Mouse (Mus musculus): ENCODE measurements around the gene Ahnak.
"Not testable (repeated sequence)": the region's sequence is repeated elsewhere in the genome, so short reads cannot be mapped to it uniquely, and the experiment has no call there.

The Ahnak gene

GRCm38 (mm10) chr19:9097441-9097840 lies 108.4 kb downstream of the Ahnak start:
- DNase-seq (ENCODE audit: low read depth, low spot score): no peak

DNA sequence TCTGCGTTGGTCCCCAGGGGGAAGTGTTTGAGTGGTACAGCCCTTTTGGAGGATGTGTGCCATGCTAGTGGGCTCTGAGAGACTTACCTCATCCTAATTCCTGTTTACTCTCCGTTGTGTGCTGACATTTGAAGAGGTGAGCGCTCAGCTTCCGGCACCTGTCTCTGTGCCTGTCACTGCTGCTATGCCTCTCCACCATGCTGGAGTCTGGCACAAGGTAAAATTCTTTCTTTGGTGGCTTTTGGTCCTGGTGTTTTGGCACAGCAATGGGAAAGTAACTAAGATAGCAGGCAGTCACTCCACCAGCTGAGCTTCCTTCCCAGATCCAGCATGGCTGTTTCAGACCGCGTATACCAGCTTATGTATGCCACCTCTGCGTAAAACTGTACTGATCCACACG lies 110.7 kb downstream of the Ahnak start:
- DNase-seq (ENCODE audit: low read depth, low spot score): no peak

GRCm38 (mm10) chr19:9100297-9101061 lies 111.4 kb downstream of the Ahnak start:
- DNase-seq (ENCODE audit: low read depth, low spot score): no peak

- no peak for DNase-seq (ENCODE audit: low read depth, low spot score)
Measured at GRCm38 (mm10) chr19:9101062-9101457, 112.0 kb downstream of the Ahnak start.

- DNase-seq (ENCODE audit: low read depth, low spot score): no peak
Measured at GRCm38 (mm10) chr19:9103986-9104385, 114.9 kb downstream of the Ahnak start.

GRCm38 (mm10) chr19:9105101-9105685 lies 116.1 kb downstream of the Ahnak start:
- DNase-seq (ENCODE audit: low read depth, low spot score): peak; percentile 82

DNA sequence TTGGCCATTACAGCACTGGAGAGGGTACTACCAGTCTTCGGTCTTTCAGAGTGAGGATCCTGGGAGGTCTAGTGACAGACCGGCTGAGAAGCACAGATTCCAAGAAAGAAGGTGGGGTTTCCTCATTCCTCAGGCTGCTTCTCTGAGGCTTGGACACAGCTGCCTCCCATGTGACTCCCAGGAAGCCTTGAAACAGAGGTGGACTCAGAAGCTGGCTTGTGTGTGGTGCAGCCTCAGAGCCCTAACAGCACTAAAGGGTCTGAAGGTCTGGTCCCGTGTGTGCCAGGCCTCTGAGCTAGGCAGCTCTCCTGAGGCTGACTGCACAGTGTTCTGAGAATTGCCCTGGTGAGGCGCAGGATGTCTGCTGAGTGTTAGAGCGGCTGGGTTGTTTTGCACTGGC lies 117.0 kb downstream of the Ahnak start:
- DNase-seq (ENCODE audit: low read depth, low spot score): peak; percentile 73

- peak; percentile 65 for DNase-seq (ENCODE audit: low read depth, low spot score)
Measured at GRCm38 (mm10) chr19:9106751-9107378, 117.8 kb downstream of the Ahnak start.

GRCm38 (mm10) chr19:9107379-9107755 lies 118.3 kb downstream of the Ahnak start:
- DNase-seq (ENCODE audit: low read depth, low spot score): no peak

DNA sequence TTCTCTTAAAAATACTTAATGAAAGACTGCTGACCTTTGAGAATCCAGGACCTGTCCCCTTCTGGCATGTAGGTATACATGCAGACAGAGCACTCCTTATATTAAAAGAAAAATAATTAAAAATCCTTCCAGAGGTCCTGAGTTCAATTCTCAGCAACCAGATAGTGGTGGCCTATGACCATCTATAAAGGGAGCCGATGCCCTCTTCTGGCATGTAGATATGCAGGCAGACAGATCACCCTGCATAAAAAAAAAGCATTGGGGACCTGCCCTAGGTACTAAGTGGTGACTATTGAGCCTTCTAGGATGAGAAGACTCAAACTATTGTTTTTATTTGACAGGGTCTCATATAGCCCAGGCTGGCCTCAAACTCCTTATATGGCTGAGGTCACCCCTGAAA lies 119.5 kb downstream of the Ahnak start:
- DNase-seq (ENCODE audit: low read depth, low spot score): no peak

- peak; percentile 79 for DNase-seq (ENCODE audit: low read depth, low spot score)
Measured at GRCm38 (mm10) chr19:9110182-9110869, 121.2 kb downstream of the Ahnak start.

GRCm38 (mm10) chr19:9112043-9112442 lies 123.0 kb downstream of the Ahnak start:
- peak; percentile 92 for DNase-seq (ENCODE audit: low read depth, low spot score)

GRCm38 (mm10) chr19:9116268-9116667 lies 127.2 kb downstream of the Ahnak start:
- DNase-seq (ENCODE audit: low read depth, low spot score): no peak

- no peak for DNase-seq (ENCODE audit: low read depth, low spot score)
Measured at GRCm38 (mm10) chr19:9117275-9117674, 128.2 kb downstream of the Ahnak start.

DNA sequence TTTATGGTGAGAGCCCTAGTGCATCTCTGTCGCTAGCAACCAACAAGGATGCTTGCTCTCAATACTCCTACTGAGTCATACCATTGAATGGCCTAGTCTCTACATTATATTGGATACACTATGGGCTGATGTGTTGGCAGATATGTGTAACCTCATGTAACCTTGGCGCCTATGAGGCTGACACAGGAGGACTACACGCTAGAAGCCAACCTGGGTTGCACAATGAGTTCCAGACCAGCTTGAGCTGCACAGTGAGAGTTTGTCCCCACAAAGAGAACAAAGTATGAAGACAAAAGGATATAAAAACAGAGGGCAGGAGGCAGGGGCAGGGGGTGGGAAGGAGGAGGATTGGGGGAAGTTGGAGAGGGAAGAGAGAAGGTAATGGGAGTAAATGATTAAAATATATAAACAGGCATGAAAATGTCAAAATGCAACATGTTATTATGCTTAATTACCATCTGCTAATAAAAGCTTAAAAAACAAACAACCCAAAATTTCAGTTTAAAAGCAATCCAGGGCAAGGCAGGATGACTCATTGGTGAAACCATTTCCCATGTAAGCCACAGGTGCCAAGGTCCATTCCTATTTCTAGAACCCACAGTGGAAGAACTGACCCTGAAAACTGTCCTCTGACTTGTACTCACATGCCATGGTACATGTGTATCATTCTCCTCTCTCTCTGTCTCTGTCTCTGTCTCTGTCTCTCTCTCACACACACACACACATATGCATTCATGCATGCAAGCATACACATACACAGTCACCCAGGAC lies 130.8 kb downstream of the Ahnak start:
- DNase-seq (ENCODE audit: low read depth, low spot score): no peak

DNA sequence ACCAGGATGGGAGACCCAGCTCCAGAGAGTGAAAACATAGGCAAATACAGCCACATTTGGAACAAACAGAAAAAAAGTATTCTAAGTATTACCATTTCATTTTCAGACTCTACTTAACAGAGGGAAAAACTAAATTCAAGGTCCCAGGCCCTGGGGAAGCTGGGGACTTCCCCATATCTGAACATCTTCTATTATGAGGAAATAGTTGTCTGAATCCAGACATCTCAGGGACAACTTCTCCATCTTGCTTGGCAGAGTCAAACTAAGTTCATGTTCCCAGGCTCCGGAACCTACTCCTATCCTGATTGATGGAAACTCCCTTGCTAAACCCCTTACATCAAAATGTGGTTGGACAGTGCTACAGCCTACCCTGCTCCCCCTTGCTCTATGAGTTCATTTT lies 133.3 kb downstream of the Ahnak start:
- DNase-seq (ENCODE audit: low read depth, low spot score): no peak

DNA sequence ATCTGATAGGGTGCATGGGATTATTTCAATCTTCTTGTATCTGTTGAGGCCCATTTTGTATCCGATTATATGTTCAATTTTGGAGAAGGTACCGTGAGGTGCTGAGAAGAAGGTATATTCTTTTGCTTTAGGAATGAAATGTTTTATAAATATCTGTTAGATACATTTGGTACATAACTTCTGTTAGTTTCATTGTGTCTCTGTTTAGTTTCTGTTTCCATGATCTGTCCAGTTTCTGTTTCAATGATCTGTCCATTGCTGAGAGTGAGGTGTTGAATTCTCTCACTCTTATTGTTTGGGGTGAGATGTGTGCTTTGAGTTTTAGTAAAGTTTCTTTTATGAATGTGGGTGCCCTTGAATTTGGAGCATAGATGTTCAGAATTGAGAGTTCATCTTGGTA lies 134.9 kb downstream of the Ahnak start:
- not testable (repeated sequence) for DNase-seq (ENCODE audit: low read depth, low spot score)

Measured in skeletal muscle tissue, adult 2 months (tissue).